Mouse (Mus musculus): ENCODE data around the gene Asb4. TPM values are rescaled to one million over a fixed set of nuclear protein-coding genes. Genes with fewer than 3 reads are reported as not detected.
A peak's percentile ranks its signal among the peaks of the same experiment; 100 is the strongest.

Gene Asb4
- total and polyA plus RNA-seq, 2 experiments = 0.18 to 0.31 TPM

GRCm38 (mm10) chr6:5410697-5411391 is 27.7 kb downstream of the Asb4 start:
- Histone ChIP-seq H3K79me2 (ENCODE audit: control insufficient read depth, insufficient read depth, low read length) (no peaks in the 10 kb centered on the region), H3K27me3 (ENCODE audit: control insufficient read depth, insufficient read depth, low read length) (no peaks in the 10 kb centered on the region), H3K9ac (ENCODE audit: low read depth, low read length) (no peak overlapping the region), H3K4me1 (ENCODE audit: control insufficient read depth, insufficient read depth, low read length) (peaks cover 4% of the 10 kb centered on the region), H3K27ac (replicated peaks; ENCODE audit: insufficient read depth, low read depth, low read length) (no peak overlapping the region), H3K36me3 (ENCODE audit: control insufficient read depth, insufficient read depth, low read length) (no peaks in the 10 kb centered on the region), H3K4me3 (ENCODE audit: insufficient read depth, low read depth, low read length) (no peak overlapping the region)
- WGBS = 22% methylated on average over 6 of the region's 6 CpGs
- DNase-seq (ENCODE audit: extremely low read depth, low read depth, low spot score) = peak; percentile 93
- TF ChIP-seq CTCF (IDR thresholded peaks at IDR 0.05; ENCODE audit: low read depth, low read length) (peak; percentile 68), POLR2A (IDR thresholded peaks at IDR 0.05; ENCODE audit: extremely low read depth, insufficient read depth, low read length) (no peak)

- Histone ChIP-seq H3K27ac (replicated peaks; ENCODE audit: insufficient read depth, low read depth, low read length) (no peak overlapping the region), H3K9ac (ENCODE audit: low read depth, low read length) (no peak overlapping the region), H3K36me3 (ENCODE audit: control insufficient read depth, insufficient read depth, low read length) (no peaks in the 10 kb centered on the region), H3K4me1 (ENCODE audit: control insufficient read depth, insufficient read depth, low read length) (peaks cover 4% of the 10 kb centered on the region), H3K79me2 (ENCODE audit: control insufficient read depth, insufficient read depth, low read length) (no peaks in the 10 kb centered on the region), H3K4me3 (ENCODE audit: insufficient read depth, low read depth, low read length) (no peak overlapping the region), H3K27me3 (ENCODE audit: control insufficient read depth, insufficient read depth, low read length) (no peaks in the 10 kb centered on the region)
- DNase-seq (ENCODE audit: extremely low read depth, low read depth, low spot score) = peak; percentile 86
- TF ChIP-seq CTCF (IDR thresholded peaks at IDR 0.05; ENCODE audit: low read depth, low read length) (peak; percentile 21; the same call in 1 of the 2 replicates), POLR2A (IDR thresholded peaks at IDR 0.05; ENCODE audit: extremely low read depth, insufficient read depth, low read length) (no peak)
- WGBS = 14% methylated on average over 8 of the region's 8 CpGs
These were observed 30.1 kb downstream of the Asb4 start for GRCm38 (mm10) chr6:5413282-5413681.

GRCm38 (mm10) chr6:5421442-5421841 is 38.3 kb downstream of the Asb4 start:
- H3K36me3 ChIP-seq (ENCODE audit: control insufficient read depth, insufficient read depth, low read length) = no peaks in the 10 kb centered on the region

GRCm38 (mm10) chr6:5422386-5422785 is 39.2 kb downstream of the Asb4 start:
- 92% methylated on average over 3 of the region's 3 CpGs for WGBS
- Histone ChIP-seq H3K27me3 (ENCODE audit: control insufficient read depth, insufficient read depth, low read length) (no peaks in the 10 kb centered on the region), H3K36me3 (ENCODE audit: control insufficient read depth, insufficient read depth, low read length) (no peaks in the 10 kb centered on the region), H3K79me2 (ENCODE audit: control insufficient read depth, insufficient read depth, low read length) (no peaks in the 10 kb centered on the region), H3K4me1 (ENCODE audit: control insufficient read depth, insufficient read depth, low read length) (no peaks in the 10 kb centered on the region), H3K4me3 (ENCODE audit: insufficient read depth, low read depth, low read length) (no peak overlapping the region), H3K9ac (ENCODE audit: low read depth, low read length) (no peak overlapping the region), H3K27ac (replicated peaks; ENCODE audit: insufficient read depth, low read depth, low read length) (no peak overlapping the region)
- DNase-seq (ENCODE audit: extremely low read depth, low read depth, low spot score) = no peak
- TF ChIP-seq POLR2A (IDR thresholded peaks at IDR 0.05; ENCODE audit: extremely low read depth, insufficient read depth, low read length) (no peak), CTCF (IDR thresholded peaks at IDR 0.05; ENCODE audit: low read depth, low read length) (no peak)

More at GRCm38 (mm10) chr6:5421442-5421841, 38.3 kb downstream of the Asb4 start:
- Histone ChIP-seq H3K4me1 (ENCODE audit: control insufficient read depth, insufficient read depth, low read length) (no peaks in the 10 kb centered on the region), H3K79me2 (ENCODE audit: control insufficient read depth, insufficient read depth, low read length) (no peaks in the 10 kb centered on the region), H3K4me3 (ENCODE audit: insufficient read depth, low read depth, low read length) (no peak overlapping the region), H3K27me3 (ENCODE audit: control insufficient read depth, insufficient read depth, low read length) (no peaks in the 10 kb centered on the region), H3K27ac (replicated peaks; ENCODE audit: insufficient read depth, low read depth, low read length) (no peak overlapping the region), H3K9ac (ENCODE audit: low read depth, low read length) (no peak overlapping the region)
- whole genome bisulfite sequencing = 96% methylated on average over 2 of the region's 2 CpGs
- DNase-seq (ENCODE audit: extremely low read depth, low read depth, low spot score) = no peak
- no peak for TF ChIP-seq POLR2A (IDR thresholded peaks at IDR 0.05; ENCODE audit: extremely low read depth, insufficient read depth, low read length)
- no peak for TF ChIP-seq CTCF (IDR thresholded peaks at IDR 0.05; ENCODE audit: low read depth, low read length)

GRCm38 (mm10) chr6:5423594-5423993 is 40.4 kb downstream of the Asb4 start:
- Histone ChIP-seq H3K4me1 (ENCODE audit: control insufficient read depth, insufficient read depth, low read length) (no peaks in the 10 kb centered on the region), H3K27me3 (ENCODE audit: control insufficient read depth, insufficient read depth, low read length) (no peaks in the 10 kb centered on the region), H3K9ac (ENCODE audit: low read depth, low read length) (no peak overlapping the region), H3K36me3 (ENCODE audit: control insufficient read depth, insufficient read depth, low read length) (no peaks in the 10 kb centered on the region), H3K27ac (replicated peaks; ENCODE audit: insufficient read depth, low read depth, low read length) (no peak overlapping the region), H3K4me3 (ENCODE audit: insufficient read depth, low read depth, low read length) (no peak overlapping the region), H3K79me2 (ENCODE audit: control insufficient read depth, insufficient read depth, low read length) (no peaks in the 10 kb centered on the region)
- TF ChIP-seq CTCF (IDR thresholded peaks at IDR 0.05; ENCODE audit: low read depth, low read length) (no peak), POLR2A (IDR thresholded peaks at IDR 0.05; ENCODE audit: extremely low read depth, insufficient read depth, low read length) (no peak)
- WGBS = 94% methylated on average over 15 of the region's 15 CpGs
- no peak for DNase-seq (ENCODE audit: extremely low read depth, low read depth, low spot score)

GRCm38 (mm10) chr6:5427033-5427432 is 43.8 kb downstream of the Asb4 start:
- Histone ChIP-seq H3K4me3 (ENCODE audit: insufficient read depth, low read depth, low read length) (no peak overlapping the region), H3K9ac (ENCODE audit: low read depth, low read length) (no peak overlapping the region), H3K36me3 (ENCODE audit: control insufficient read depth, insufficient read depth, low read length) (no peaks in the 10 kb centered on the region), H3K27ac (replicated peaks; ENCODE audit: insufficient read depth, low read depth, low read length) (no peak overlapping the region), H3K4me1 (ENCODE audit: control insufficient read depth, insufficient read depth, low read length) (no peaks in the 10 kb centered on the region), H3K27me3 (ENCODE audit: control insufficient read depth, insufficient read depth, low read length) (no peaks in the 10 kb centered on the region), H3K79me2 (ENCODE audit: control insufficient read depth, insufficient read depth, low read length) (no peaks in the 10 kb centered on the region)
- 93% methylated on average over 2 of the region's 2 CpGs for WGBS
- no peak for DNase-seq (ENCODE audit: extremely low read depth, low read depth, low spot score)
- no peak for TF ChIP-seq CTCF (IDR thresholded peaks at IDR 0.05; ENCODE audit: low read depth, low read length)
- TF ChIP-seq POLR2A (IDR thresholded peaks at IDR 0.05; ENCODE audit: extremely low read depth, insufficient read depth, low read length) = no peak
